Mouse (Mus musculus) lung, postnatal 10 days (tissue): ENCODE measurements around the gene Serpinb1b.
"Not testable (repeated sequence)": the region's sequence is repeated elsewhere in the genome, so short reads cannot be mapped to it uniquely, and the experiment has no call there.

Source experiments
- DNase-seq: peaks from one replicate; pipeline ENCODE4 v3.0.0; 2021

Gene Serpinb1b

GRCm38 (mm10) chr13:33078056-33078705 lies at the start of gene Serpinb1b:
Gene Serpinb1b (plus strand): TSS chr13:33078575.
- no peak for DNase-seq

GRCm38 (mm10) chr13:33029478-33029877 lies 48.9 kb upstream of the Serpinb1b start:
- not testable (repeated sequence) for DNase-seq

GRCm38 (mm10) chr13:33030281-33030680 lies 48.1 kb upstream of the Serpinb1b start:
- no peak for DNase-seq

DNA sequence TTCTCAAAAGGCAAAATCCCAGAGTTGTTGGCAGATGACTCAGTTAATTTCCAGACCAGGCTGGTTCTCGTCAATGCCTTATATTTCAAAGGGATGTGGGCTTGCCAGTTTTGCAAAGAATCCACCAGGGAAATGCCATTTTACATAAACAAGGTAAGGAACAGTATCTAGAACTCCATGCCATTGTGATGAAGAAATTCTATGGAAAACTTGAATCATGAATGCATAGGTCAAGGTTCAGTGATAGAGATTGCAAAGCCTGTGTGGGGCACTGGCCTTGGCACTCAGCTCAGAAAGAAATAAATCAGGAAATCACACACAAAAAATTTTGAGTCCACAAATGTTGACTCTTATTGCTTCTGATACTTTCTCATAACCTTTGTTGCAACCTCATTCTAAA lies 42.9 kb upstream of the Serpinb1b start:
- DNase-seq = no peak

DNA sequence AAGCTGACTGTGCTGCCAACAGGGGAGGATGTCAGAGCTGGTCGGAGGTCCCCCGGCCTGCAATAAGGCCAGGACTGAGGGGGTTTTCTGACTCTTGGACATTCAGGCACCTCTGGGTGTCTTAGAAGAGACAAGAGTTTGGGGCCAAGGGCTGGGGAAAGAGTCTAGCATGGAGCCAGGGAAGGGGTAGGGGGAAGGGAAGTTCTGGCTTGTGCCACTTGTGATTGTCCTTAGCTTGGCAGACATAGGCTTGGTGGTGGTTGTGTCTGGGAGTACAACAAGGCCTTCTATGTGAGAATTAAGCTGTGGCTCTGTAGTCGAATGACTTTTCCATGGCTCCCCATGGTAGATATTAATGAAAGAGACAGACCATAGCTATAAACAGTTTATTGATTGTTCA lies 34.8 kb upstream of the Serpinb1b start:
- DNase-seq = no peak

DNA sequence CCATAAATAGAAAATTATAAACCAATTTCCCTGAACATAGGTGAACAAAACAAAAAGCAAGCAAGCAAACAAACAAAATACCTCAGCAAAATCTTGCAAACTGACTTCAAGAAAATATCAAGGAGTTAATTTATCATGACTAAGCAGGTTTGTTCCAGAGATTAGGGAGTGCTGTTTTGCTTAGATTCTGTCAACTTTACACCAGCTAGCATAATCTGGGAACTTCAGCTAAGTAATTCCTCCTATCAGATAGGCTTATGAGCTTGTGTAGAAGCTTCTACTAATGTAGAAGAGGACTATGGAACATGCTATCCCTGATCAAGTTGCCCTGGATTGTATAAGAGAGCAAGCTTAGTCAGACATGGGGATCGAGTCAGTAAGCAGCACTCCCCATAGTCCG lies 31.1 kb upstream of the Serpinb1b start:
- no peak for DNase-seq

GRCm38 (mm10) chr13:33048187-33048586 lies 30.2 kb upstream of the Serpinb1b start:
- no peak for DNase-seq

DNA sequence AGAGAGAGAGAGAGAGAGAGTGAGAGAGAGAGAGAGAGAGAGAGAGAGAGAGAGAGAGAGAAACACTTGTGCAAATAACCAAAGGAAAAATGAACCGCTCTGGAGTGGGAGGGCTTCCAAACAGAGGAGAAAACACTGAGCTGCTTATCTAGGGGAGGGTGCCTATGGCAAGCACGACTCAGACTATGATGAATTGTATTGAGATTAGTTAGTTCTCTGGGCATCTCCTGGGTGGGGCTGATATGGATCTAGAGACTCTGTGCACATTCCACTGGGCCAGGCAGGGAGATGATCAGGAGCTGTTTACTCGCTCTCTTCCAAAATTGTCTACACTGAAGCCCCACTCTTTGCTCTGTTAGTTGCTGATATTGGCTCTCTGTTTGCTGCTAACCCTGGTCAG lies 26.7 kb upstream of the Serpinb1b start:
- DNase-seq = no peak

DNA sequence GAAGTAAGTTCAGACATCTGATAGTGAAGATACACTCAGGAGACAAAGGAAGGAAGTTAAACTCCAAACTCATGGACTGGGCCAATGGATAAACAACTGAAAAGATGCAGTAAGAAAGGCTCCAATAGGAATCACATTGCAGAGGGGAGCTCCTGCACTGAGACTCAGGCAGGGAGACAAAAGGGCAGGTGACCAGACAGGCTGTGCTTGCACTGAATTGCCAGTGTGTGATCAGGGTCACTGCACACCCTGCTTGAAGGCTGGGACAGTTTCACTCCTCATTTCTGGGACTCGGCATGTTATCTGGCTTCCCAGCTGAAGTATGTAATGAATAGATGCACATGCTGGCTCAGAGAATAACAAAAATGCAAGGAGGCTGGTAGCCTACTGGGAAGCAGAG lies 15.3 kb upstream of the Serpinb1b start:
- peak; percentile 23 for DNase-seq

DNA sequence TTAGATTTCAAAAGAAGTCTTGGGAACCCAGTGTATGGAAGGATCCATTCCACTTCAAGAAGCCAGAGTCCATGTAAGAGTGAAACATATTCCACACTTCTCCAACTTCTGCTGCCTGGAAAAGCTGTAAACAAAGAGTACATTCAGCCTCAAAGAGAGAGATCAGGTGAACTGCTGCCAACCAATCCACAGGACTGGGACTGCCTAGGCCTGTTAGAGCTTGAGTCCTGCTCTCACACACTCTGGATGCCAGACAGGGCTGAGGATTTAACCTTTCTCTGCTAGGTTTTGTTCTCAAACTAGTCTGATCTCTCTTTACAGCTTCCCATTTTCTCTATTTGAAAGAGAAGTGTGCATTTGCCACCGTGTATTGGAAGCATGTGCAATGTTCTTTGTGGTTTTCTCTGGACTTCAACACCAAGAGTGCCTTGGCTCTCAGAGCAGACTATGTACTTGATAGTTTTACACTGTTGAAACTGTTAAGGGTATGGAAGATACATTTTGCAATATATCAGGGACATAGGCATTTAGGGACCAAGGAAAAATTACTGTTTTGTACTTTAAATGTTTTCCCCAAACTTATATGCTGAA lies 10.9 kb upstream of the Serpinb1b start:
- no peak for DNase-seq

DNA sequence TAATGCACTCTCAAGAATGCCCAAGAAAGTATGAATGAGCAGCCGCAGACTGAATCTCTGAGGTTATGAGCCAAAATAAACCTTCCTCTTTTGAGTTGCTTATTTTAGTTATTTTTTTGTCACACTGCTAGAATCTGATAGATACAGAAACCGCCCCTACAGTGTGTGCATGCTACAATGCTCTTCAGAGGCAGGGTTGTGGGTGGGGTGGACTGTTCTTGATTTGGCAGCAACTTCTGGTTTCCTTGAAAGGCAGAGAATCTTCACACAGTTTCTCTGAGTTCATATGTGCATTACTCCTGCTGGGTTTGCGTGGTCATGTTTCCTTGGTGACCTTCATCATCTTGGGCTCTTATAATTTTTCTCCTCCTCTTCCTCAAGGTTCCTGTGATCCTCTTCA lies 10.2 kb upstream of the Serpinb1b start:
- no peak for DNase-seq

- DNase-seq = no peak
Measured at GRCm38 (mm10) chr13:33071776-33072175, 6.6 kb upstream of the Serpinb1b start.

GRCm38 (mm10) chr13:33074029-33074428 lies 4.3 kb upstream of the Serpinb1b start:
- peak; percentile 74 for DNase-seq

GRCm38 (mm10) chr13:33076247-33076646 lies 2.1 kb upstream of the Serpinb1b start:
- no peak for DNase-seq

DNA sequence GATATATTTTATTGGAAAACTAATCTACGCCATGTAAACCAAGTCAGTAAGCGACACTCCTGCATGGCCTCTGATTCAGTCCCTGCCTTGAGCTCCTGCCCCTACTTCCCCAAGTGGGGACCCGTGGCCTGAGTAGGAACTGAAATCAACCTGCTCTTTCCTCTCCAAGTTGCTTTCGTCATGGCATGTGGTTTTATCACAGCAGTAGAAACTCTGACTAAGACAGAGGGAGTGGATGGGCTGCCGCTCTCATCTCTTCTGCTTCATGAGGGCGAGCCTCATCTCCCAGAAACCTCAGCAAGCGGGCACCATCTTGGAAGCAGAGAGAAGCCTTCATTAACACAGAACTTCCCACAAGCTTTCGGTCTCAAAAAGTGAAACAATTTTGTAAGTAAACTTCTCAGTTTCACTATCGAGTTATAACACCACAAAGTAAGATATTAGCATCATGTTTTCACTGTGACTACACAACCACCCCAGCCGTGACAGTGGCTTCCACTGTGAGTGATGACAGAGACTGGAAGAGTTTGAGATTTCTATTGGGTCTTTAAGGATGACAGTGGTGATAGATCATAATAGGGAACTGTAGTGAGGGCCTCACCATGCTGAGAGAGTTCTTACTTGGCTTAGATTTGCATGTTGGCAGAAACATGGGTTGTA lies 1.2 kb upstream of the Serpinb1b start:
- no peak for DNase-seq

GRCm38 (mm10) chr13:33079391-33079790 lies 1.0 kb downstream of the Serpinb1b start:
- DNase-seq = peak; percentile 34

DNA sequence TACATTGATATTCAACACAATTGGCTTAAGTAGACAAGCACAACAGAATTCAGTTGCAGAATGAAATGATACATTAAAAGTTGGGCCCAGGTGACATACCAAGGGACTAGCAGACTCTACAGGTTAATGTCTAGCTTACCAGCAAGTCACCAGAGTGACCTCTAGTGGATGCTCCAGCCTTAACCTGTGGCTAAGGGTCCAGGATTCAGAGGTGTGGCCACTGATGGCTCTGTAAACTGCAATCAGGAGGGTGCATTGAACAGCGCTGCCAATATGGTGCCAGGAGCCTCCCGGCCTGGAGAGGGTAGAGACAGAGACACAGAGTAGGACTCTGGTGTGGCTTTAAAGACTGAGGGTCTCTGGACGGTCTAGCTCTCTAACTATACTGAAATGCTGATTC lies 2.0 kb downstream of the Serpinb1b start:
- DNase-seq = peak; percentile 51

DNA sequence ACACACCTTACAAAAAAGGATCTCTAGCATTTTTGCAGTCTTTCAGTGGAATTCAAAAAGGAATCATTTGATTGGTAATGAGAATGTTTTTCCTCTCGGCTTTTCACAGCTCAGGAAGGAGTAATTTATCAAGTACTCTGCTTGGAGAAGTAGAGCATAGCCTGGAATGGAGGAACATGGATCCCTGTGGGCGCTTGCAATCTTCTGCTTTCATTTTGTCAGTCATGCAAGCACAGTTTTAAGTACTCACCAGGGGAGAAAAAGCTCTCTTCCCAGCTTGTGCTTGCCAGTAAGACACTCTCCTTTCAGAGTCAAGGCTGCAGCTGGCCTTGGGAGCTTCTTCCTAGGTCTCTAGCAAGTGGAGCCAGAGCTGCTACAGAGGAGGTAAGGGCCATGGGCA lies 5.5 kb downstream of the Serpinb1b start:
- DNase-seq = no peak

DNA sequence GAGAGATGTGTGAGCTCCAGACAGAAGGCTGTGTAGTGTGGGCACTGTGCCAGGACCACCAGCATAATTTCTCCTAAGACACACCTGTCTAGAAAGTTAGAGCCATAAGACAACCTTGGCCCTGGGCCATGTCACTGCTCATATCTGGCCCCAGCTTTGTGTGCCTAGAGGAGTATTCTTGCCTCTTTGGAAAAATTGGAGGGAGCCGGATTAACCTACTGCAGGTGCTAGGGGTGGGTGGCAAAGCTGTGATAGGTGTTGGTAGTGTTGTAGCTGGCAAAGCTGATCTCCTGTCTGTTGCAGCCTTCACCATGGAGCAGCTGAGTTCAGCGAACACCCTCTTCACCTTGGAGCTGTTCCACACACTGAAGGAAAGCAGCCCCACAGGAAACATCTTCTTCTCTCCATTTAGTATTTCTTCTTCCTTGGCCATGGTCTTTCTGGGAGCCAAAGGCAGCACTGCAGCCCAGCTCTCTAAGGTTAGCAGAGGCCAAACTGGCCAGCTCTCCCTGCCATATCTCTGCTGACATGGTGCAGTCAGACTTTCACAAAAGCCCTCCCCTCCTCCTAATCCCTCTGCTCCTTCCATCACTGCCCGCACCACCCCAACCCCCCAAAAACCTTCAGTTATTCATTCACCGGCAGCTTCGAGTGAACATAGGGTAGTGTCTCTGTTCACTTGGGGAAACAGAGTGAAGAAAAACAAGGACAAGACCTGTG lies 6.8 kb downstream of the Serpinb1b start:
- no peak for DNase-seq

- peak; percentile 73 for DNase-seq
Measured at GRCm38 (mm10) chr13:33085695-33086432, 7.5 kb downstream of the Serpinb1b start.

DNA sequence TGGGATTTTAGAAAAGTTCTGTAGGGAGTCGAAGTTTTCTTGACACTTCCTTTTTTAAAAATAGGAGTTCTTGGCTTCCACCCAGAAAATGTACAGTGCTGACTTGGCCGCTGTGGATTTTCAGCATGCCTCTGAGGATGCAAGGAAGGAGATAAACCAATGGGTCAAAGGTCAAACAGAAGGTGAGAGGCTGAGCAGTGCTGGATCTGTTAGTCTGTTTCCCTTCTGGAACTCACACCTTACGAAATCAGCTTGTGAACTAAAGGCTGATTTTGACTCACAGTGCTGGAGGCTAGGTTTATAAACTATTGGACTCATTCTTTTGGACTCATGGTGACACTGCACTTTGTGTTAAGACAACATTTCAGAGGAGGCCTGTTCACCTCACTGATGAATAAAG lies 11.2 kb downstream of the Serpinb1b start:
- DNase-seq = no peak

GRCm38 (mm10) chr13:33090546-33090945 lies 12.2 kb downstream of the Serpinb1b start:
- no peak for DNase-seq

- DNase-seq = no peak
Measured at GRCm38 (mm10) chr13:33091306-33091705, 12.9 kb downstream of the Serpinb1b start.
